Mouse (Mus musculus) embryonic fibroblast, embryonic 13.5 days (primary cell): ENCODE data around the gene Rbl2.

ENCODE experiments used
- CTCF ChIP-seq: IDR thresholded peaks from 2 replicates; pipeline ENCODE4 v1.5.1; 2011; ENCODE audit warnings: mild to moderate bottlenecking, control low read depth, low read length, moderate library complexity, borderline replicate concordance; ENCODE audit not compliant: insufficient read depth
- POLR2A ChIP-seq: IDR thresholded peaks from 2 replicates; pipeline ENCODE4 v1.6.1; 2011; ENCODE audit warnings: low read depth, mild to moderate bottlenecking, control low read depth, low read length, moderate library complexity

DNA sequence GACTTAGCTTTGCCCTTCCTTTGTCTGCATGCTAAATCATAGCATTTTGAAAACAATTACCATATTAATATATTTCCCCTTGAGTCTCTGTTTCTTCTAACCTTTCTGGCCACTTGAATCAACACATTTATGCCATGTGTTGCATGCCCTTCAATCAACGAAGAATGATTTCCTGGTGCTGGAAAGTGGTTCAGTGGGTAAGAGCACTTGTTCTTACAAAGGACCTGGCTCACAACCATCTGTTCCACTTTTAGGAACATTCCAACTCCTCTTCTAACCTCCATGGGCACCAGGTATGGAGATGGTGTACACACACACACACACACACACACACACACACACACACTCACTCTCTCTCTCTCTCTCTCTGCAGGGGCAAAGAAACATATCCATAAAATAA, 31.2 kb upstream of the Rbl2 start:
- TF ChIP-seq CTCF (no peak), POLR2A (no peak)
